ENCODE assay signal across 8 mouse cellular contexts in the genomic region with DNA sequence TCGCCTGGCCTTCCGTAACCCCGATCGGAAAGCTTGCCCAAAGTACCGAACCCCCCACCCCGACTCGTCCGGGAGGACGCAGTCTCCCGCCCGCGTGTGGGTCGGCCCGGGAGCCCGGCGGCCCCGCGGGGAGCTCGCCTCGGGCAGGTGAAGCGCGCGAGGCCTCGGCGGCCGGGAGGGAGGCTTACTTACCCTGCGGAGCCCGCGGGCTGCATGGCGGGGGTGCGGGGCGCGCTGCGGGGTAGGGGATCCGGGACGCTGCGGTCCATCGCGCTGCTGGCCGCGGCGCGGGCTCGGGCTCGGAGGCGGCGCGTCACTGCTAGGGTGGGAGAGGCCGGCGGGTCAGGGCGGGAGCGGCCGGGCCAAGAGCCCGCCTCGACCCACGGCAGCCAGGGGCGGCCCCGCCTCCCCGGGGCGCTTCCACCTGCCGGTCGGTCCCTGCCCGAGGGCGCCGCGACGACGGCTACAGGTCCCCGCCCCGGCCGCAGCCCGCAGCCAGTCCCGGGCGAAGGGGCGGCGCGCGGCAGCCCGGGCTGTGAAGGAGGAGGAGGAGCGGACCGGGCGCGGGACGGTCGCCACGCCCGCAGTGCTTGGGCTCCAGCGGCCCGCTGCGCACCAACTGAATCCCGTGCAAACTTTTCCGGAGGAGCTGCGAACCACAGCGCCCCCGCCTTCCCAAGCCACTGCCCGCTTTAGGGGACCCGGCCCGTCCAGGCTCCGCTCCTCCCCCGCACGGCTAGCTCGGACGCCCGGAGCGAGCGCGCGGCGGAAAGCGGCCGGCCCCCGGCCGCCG. TPM values are rescaled to one million over a fixed set of nuclear protein-coding genes. Genes with fewer than 3 reads are reported as not detected.
DNase-seq lines count a peak whose midpoint lies in the region; ATAC-seq and TF ChIP-seq lines count a peak whose summit lies in the region.

No protein-coding gene starts in this region.

- peak overlapping the region; percentile 52 for H3K27ac ChIP-seq in embryonic facial prominence, embryonic 14.5 days (replicated peaks; ENCODE audit: low read depth, low read length)
- H3K27ac ChIP-seq in heart, embryonic 12.5 days (ENCODE audit: poor library complexity, severe bottlenecking): peak overlapping the region; percentile 90
- peak overlapping the region; percentile 98 for H3K27ac ChIP-seq in kidney, embryonic 15.5 days
- peak overlapping the region; percentile 76 for H3K27ac ChIP-seq in liver, embryonic 11.5 days (ENCODE audit: low read depth, low read length)

- peaks cover 34% of the 10 kb centered on the region for H3K27me3 ChIP-seq in erythroblast, embryonic 14.5 days (ENCODE audit: control insufficient read depth)
- H3K27me3 ChIP-seq in embryonic facial prominence, embryonic 14.5 days (replicated peaks; ENCODE audit: control insufficient read depth, insufficient read depth, low read length): 0 out of 2 replicates have a peak, but pooled peaks cover 8% of the 10 kb centered on the region
- H3K27me3 ChIP-seq in heart, embryonic 12.5 days (replicated peaks): no peaks in the 10 kb centered on the region
- H3K27me3 ChIP-seq in kidney, embryonic 15.5 days: no peaks in the 10 kb centered on the region
- peaks cover 28% of the 10 kb centered on the region for H3K27me3 ChIP-seq in liver, embryonic 11.5 days (replicated peaks; ENCODE audit: control insufficient read depth, insufficient read depth, low read length)
- no peaks in the 10 kb centered on the region for H3K27me3 ChIP-seq in myocyte (ENCODE audit: control insufficient read depth, insufficient read depth, insufficient read length)

- peak overlapping the region; percentile 99 for H3K4me2 ChIP-seq in embryonic facial prominence, embryonic 14.5 days (ENCODE audit: low read depth, low read length)
- H3K4me2 ChIP-seq in heart, embryonic 12.5 days: peak overlapping the region; percentile 91
- peak overlapping the region; percentile 95 for H3K4me2 ChIP-seq in kidney, embryonic 15.5 days
- peak overlapping the region; percentile 91 for H3K4me2 ChIP-seq in liver, embryonic 11.5 days
- peak overlapping the region; percentile 97 for H3K4me2 ChIP-seq in myocyte (ENCODE audit: low read depth)

- TF ChIP-seq POLR2A in myocyte (IDR thresholded peaks at IDR 0.05; ENCODE audit: insufficient read length, low read depth): peak; percentile 55

- peak overlapping the region; percentile 55 for H3K4me3 ChIP-seq in erythroblast, embryonic 14.5 days (replicated peaks)
- H3K4me3 ChIP-seq in embryonic facial prominence, embryonic 14.5 days (ENCODE audit: low read depth, low read length): peak overlapping the region; percentile 79
- H3K4me3 ChIP-seq in heart, embryonic 12.5 days: peak overlapping the region; percentile 77
- peak overlapping the region; percentile 83 for H3K4me3 ChIP-seq in kidney, embryonic 15.5 days (replicated peaks)
- peak overlapping the region; percentile 65 for H3K4me3 ChIP-seq in liver, embryonic 11.5 days (ENCODE audit: low read depth, low read length)
- H3K4me3 ChIP-seq in myocyte: peak overlapping the region; percentile 41

- ATAC-seq in erythroblast, adult 5-6 weeks (replicated peaks; ENCODE audit: low FRiP score, poor library complexity, severe bottlenecking): no peak
- ATAC-seq in embryonic facial prominence, embryonic 14.5 days (ENCODE audit: low read depth): peak; percentile 90
- peak; percentile 87 for ATAC-seq in heart, embryonic 12.5 days (ENCODE audit: insufficient number of reproducible peaks, low FRiP score)
- peak; percentile 92 for ATAC-seq in kidney, embryonic 15.5 days (replicated peaks; ENCODE audit: low FRiP score)
- peak; percentile 88 for ATAC-seq in liver, embryonic 11.5 days (replicated peaks; ENCODE audit: low FRiP score)

- peak; percentile 81 for DNase-seq in embryonic facial prominence, embryonic 14.5 days (ENCODE audit: low spot score)
- peak; percentile 76 for DNase-seq in liver, embryonic 11.5 days (ENCODE audit: low spot score)
- peak; percentile 53 to 78 for DNase-seq in spleen, postnatal 4 days (ENCODE audit: low spot score in 2 of 2)

- no peaks in the 10 kb centered on the region for H3K79me2 ChIP-seq in myocyte (ENCODE audit: control insufficient read depth, insufficient read depth)

- H3K9me3 ChIP-seq in erythroblast, embryonic 14.5 days (ENCODE audit: control insufficient read depth, low read length): no peaks in the 10 kb centered on the region
- H3K9me3 ChIP-seq in embryonic facial prominence, embryonic 14.5 days (ENCODE audit: control insufficient read depth, low read length): no peaks in the 10 kb centered on the region
- H3K9me3 ChIP-seq in heart, embryonic 12.5 days (replicated peaks): no peaks in the 10 kb centered on the region
- no peaks in the 10 kb centered on the region for H3K9me3 ChIP-seq in kidney, embryonic 15.5 days (replicated peaks)
- H3K9me3 ChIP-seq in liver, embryonic 11.5 days (ENCODE audit: control insufficient read depth, low read length): no peaks in the 10 kb centered on the region

- H3K4me1 ChIP-seq in erythroblast, embryonic 14.5 days (ENCODE audit: control insufficient read depth): peaks cover 1% of the 10 kb centered on the region; the same call in 1 of the 2 replicates
- H3K4me1 ChIP-seq in embryonic facial prominence, embryonic 14.5 days (ENCODE audit: control insufficient read depth, insufficient read depth, low read length): peaks cover 3% of the 10 kb centered on the region; the same call in 1 of the 2 replicates
- H3K4me1 ChIP-seq in heart, embryonic 12.5 days (replicated peaks): peaks cover 15% of the 10 kb centered on the region
- H3K4me1 ChIP-seq in kidney, embryonic 15.5 days: peaks cover 35% of the 10 kb centered on the region
- H3K4me1 ChIP-seq in liver, embryonic 11.5 days (replicated peaks; ENCODE audit: control insufficient read depth, insufficient read depth, low read length): peaks cover 2% of the 10 kb centered on the region; the same call in 1 of the 2 replicates

- peak overlapping the region; percentile 75 for H3K9ac ChIP-seq in embryonic facial prominence, embryonic 14.5 days (ENCODE audit: low read depth, low read length)
- peak overlapping the region; percentile 80 for H3K9ac ChIP-seq in heart, embryonic 12.5 days
- H3K9ac ChIP-seq in kidney, embryonic 15.5 days: peak overlapping the region; percentile 83
- peak overlapping the region; percentile 68 for H3K9ac ChIP-seq in liver, embryonic 11.5 days (ENCODE audit: low read depth, low read length)

- under 1% methylated on average over 36 of the region's 114 CpGs for WGBS in embryonic facial prominence, embryonic 14.5 days
- WGBS in heart, embryonic 12.5 days: under 1% methylated on average over 86 of the region's 114 CpGs
- WGBS in kidney, embryonic 15.5 days: 1% methylated on average over 109 of the region's 114 CpGs
- 1% methylated on average over 101 of the region's 114 CpGs for WGBS in liver, embryonic 11.5 days

- H3K36me3 ChIP-seq in erythroblast, embryonic 14.5 days (ENCODE audit: control insufficient read depth): no peaks in the 10 kb centered on the region
- H3K36me3 ChIP-seq in embryonic facial prominence, embryonic 14.5 days (ENCODE audit: control insufficient read depth, insufficient read depth, low read length): no peaks in the 10 kb centered on the region
- H3K36me3 ChIP-seq in heart, embryonic 12.5 days: no peaks in the 10 kb centered on the region
- H3K36me3 ChIP-seq in kidney, embryonic 15.5 days: no peaks in the 10 kb centered on the region
- no peaks in the 10 kb centered on the region for H3K36me3 ChIP-seq in liver, embryonic 11.5 days (ENCODE audit: control insufficient read depth, insufficient read depth, low read length)
- H3K36me3 ChIP-seq in myocyte (ENCODE audit: control insufficient read depth, insufficient read depth): no peaks in the 10 kb centered on the region

- peak overlapping the region; percentile 48 for H3ac ChIP-seq in myocyte (ENCODE audit: control insufficient read depth, insufficient read length)

TF ChIP-seq in myocyte, 11 proteins besides CTCF, POLR2A, EP300 and RAD21:
- TF ChIP-seq REST (IDR thresholded peaks at IDR 0.05; ENCODE audit: insufficient read depth, insufficient read length): no peak
- TF ChIP-seq E2F4 (IDR thresholded peaks at IDR 0.05; ENCODE audit: insufficient read depth): no peak
- peak in 1 of 3 experiments; percentile 41 for TF ChIP-seq MYOG (IDR thresholded peaks at IDR 0.05; ENCODE audit: control insufficient read depth in 1 of 3, insufficient read depth in 1 of 3, insufficient read length in 2 of 3, low read depth in 2 of 3)
- TF ChIP-seq MYOD1 (IDR thresholded peaks at IDR 0.05; ENCODE audit: control insufficient read depth in 1 of 3, insufficient read length in 2 of 3, low read depth in 2 of 3): peak in 1 of 3 experiments; percentile 31
- no peak for TF ChIP-seq TCF12 (IDR thresholded peaks at IDR 0.05; ENCODE audit: insufficient read depth, poor library complexity, severe bottlenecking)
- TF ChIP-seq MAX (IDR thresholded peaks at IDR 0.05; ENCODE audit: low read depth): no peak
- TF ChIP-seq SRF (IDR thresholded peaks at IDR 0.05; ENCODE audit: control insufficient read depth, insufficient read length, low read depth): no peak
- TF ChIP-seq CEBPB (IDR thresholded peaks at IDR 0.05; ENCODE audit: insufficient read depth, poor library complexity, severe bottlenecking): no peak
- no peak for TF ChIP-seq TCF3 (IDR thresholded peaks at IDR 0.05; ENCODE audit: insufficient read length, low read depth)
- no peak for TF ChIP-seq USF1 (IDR thresholded peaks at IDR 0.05; ENCODE audit: low read depth)
- TF ChIP-seq POLR2AphosphoS2 (IDR thresholded peaks at IDR 0.05; ENCODE audit: insufficient read length, low read depth): peak; percentile 34

RNA-seq across cellular contexts. Expression of a gene that starts 0.8 kb away (rescaled TPM):
- not detected in 2 replicates for polyA plus RNA-seq in erythroblast, embryonic 14.5 days (2012)
- total RNA-seq in erythroblast, adult 5-6 weeks (2015; ENCODE audit: low replicate concordance): 1.0 and 1.3 TPM in 2 replicates
- 0.26 and 0.42 TPM in 2 replicates for total RNA-seq in erythroblast, adult 5-6 weeks (2017; ENCODE audit: low replicate concordance)
- polyA plus RNA-seq in embryonic facial prominence, embryonic 14.5 days (2014; fragmentation: Nextera tagmentation; extraction: Ambion mirVana): 3.5 and 4.1 TPM in 2 replicates
- polyA plus RNA-seq in heart, embryonic 12.5 days (2016; fragmentation: Nextera tagmentation; extraction: Ambion mirVana): 12.8 and 14.5 TPM in 2 replicates
- 20.1 and 21.7 TPM in 2 replicates for polyA plus RNA-seq in kidney, embryonic 15.5 days (2015; fragmentation: Nextera tagmentation; extraction: Ambion mirVana)
- 5.8 and 6.4 TPM in 2 replicates for polyA plus RNA-seq in liver, embryonic 11.5 days (2014; fragmentation: Nextera tagmentation; extraction: Ambion mirVana)
- 2.4 TPM for polyA plus RNA-seq in myocyte (2012; fragmentation: generic; extraction: Trizol)
